Mouse (Mus musculus) liver, embryonic 14.5 days (tissue): ENCODE measurements at regions not wholly inside any gene's neighbourhood (a gene's known extent, or its start where the extent isn't known, plus 50 kb on each side); places are given as distances from the start of the nearest gene placed in this dataset.

Source experiments
- ATAC-seq: fragments of 200-750 bp; cut with Nextera tagmentation; 2 replicates; pipeline ENCODE4 v1.8.0; 2017; ENCODE audit warnings: moderate number of reproducible peaks, mild to moderate bottlenecking, moderate library complexity; ENCODE audit not compliant: insufficient read depth
- DNase-seq, 3 experiments: peaks; one replicate each; pipeline ENCODE4 v3.0.0-alpha.2; 2012 to 2013; ENCODE audit warnings: low read depth in 3 of 3, low spot score in 3 of 3
- H3K27ac ChIP-seq: fragments of 300-500 bp; sonication (generic); 2 replicates; pipeline ENCODE4 v1.5.1; 2014; ENCODE audit warnings: moderate library complexity, mild to moderate bottlenecking, control low read depth, inconsistent platforms
- H3K27me3 ChIP-seq: fragments of 300-500 bp; sonication (generic); 2 replicates; pipeline ENCODE4 v1.6.1; 2014; ENCODE audit warnings: mild to moderate bottlenecking, low read length, moderate library complexity; ENCODE audit not compliant: control insufficient read depth, insufficient read depth
- H3K36me3 ChIP-seq: fragments of 300-500 bp; sonication (generic); replicated peaks from 2 replicates; pipeline ENCODE4 v1.6.1; 2014; ENCODE audit warnings: low read depth; ENCODE audit not compliant: control insufficient read depth, insufficient read depth
- H3K4me1 ChIP-seq, 2 experiments: fragments of 200-500 bp in 1 of 2; fragments of 300-500 bp in 1 of 2; sonication (generic) in 1 of 2; replicated peaks; 2 replicates each; pipeline ENCODE4 v1.6.1; 2012 to 2014; ENCODE audit warnings: antibody characterized with exemption in 1 of 2, inconsistent platforms in 1 of 2, low read length in 1 of 2; ENCODE audit not compliant: control insufficient read depth in 2 of 2, insufficient read depth in 2 of 2
- H3K4me2 ChIP-seq: fragments of 300-500 bp; sonication (generic); 2 replicates; pipeline ENCODE4 v1.6.1; 2014; ENCODE audit warnings: low read depth, mild to moderate bottlenecking, control low read depth, moderate library complexity
- H3K4me3 ChIP-seq, 2 experiments: fragments of 200-500 bp in 1 of 2; fragments of 300-500 bp in 1 of 2; sonication (generic) in 1 of 2; 2 replicates each; pipeline ENCODE4 v1.5.1; 2012 to 2014; ENCODE audit warnings: low read depth in 2 of 2, low read length in 2 of 2, mild to moderate bottlenecking in 2 of 2, control low read depth in 1 of 2, inconsistent platforms in 1 of 2, moderate library complexity in 1 of 2; ENCODE audit not compliant: insufficient read depth in 1 of 2
- H3K9ac ChIP-seq: fragments of 300-500 bp; sonication (generic); replicated peaks from 2 replicates; pipeline ENCODE4 v1.6.1; 2014; ENCODE audit warnings: mild to moderate bottlenecking, control low read depth, moderate library complexity
- H3K9me3 ChIP-seq: fragments of 300-500 bp; sonication (generic); 2 replicates; pipeline ENCODE4 v1.6.1; 2016; ENCODE audit warnings: low read length, mixed read lengths; ENCODE audit not compliant: control insufficient read depth
- CTCF ChIP-seq: IDR thresholded peaks from 2 replicates; pipeline ENCODE4 v1.5.1; 2016; ENCODE audit warnings: antibody characterized with exemption, low read depth, control low read depth
- EP300 ChIP-seq: IDR thresholded peaks from 2 replicates; pipeline ENCODE4 v1.6.1; 2016; ENCODE audit warnings: antibody characterized with exemption, low read depth
- WGBS: fragments of 180-500 bp; shearing (Covaris S2); extraction: QIAGEN DNeasy Blood & Tissue Kit; methylation state at CpG from one replicate; pipeline ENCODE4 v1.1.7; 2014; ENCODE audit not compliant: insufficient replicate concordance; 5-methylcytosine and 5-hydroxymethylcytosine counted together

DNA sequence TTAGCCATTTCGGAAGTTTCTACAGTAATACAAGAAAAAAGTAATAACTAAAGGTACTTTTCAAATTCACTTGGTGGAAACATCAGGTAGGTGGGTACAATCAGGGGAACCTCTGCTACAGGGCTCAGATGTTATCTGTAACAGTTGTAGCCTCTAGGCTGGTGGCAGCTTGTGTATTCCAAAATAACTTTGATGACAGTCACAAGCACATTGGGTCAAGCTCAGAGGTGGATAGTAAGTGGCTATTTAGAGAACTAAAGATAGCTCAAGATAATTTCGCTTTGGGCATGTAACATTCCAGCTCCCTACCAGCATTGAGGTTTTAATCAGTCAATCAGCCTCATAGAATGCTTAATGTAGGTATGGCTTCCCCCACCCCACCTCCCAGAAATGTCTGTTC, 121.7 kb upstream of the Adra1d start:
- TF ChIP-seq EP300 (no peak), CTCF (no peak)
- H3K27me3 ChIP-seq = no peaks in the 10 kb centered on the region
- ATAC-seq = no peak
- H3K27ac ChIP-seq = no peak overlapping the region
- no peaks in the 10 kb centered on the region for H3K9me3 ChIP-seq
- no peaks in the 10 kb centered on the region for H3K4me1 ChIP-seq
- no peak overlapping the region for H3K4me2 ChIP-seq
- WGBS = 54% methylated on average over 2 of the region's 2 CpGs
- DNase-seq = no peak
- H3K36me3 ChIP-seq = no peaks in the 10 kb centered on the region
- H3K4me3 ChIP-seq = no peak overlapping the region
- H3K9ac ChIP-seq = no peak overlapping the region

DNA sequence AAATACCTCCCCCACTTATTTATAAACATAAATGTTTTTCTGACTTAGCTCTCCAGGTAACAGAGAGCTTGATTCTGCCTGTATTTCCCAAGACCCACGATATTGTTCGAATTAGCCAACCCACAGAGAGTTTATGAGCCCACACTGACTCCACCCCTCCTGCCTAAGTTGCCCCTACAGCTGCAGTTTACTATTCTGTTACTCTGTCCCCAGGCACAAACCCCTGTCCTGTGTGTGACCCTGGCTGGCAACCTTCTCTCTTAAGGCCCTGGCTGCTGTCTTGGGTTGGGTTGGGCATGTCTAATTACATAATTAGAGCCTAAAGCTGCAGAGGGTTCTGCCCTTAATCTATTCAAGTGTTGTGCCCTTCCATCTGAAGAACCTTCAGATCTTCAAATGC, 116.4 kb upstream of the Adra1d start:
- H3K4me1 ChIP-seq = no peaks in the 10 kb centered on the region
- H3K27ac ChIP-seq = no peak overlapping the region
- ATAC-seq (no peak), DNase-seq (no peak)
- H3K9me3 ChIP-seq = no peaks in the 10 kb centered on the region
- no peak overlapping the region for H3K4me2 ChIP-seq
- 56% methylated on average over 2 of the region's 2 CpGs for WGBS
- no peak overlapping the region for H3K9ac ChIP-seq
- H3K4me3 ChIP-seq = no peak overlapping the region
- TF ChIP-seq CTCF (no peak), EP300 (no peak)
- H3K27me3 ChIP-seq = no peaks in the 10 kb centered on the region
- no peaks in the 10 kb centered on the region for H3K36me3 ChIP-seq

DNA sequence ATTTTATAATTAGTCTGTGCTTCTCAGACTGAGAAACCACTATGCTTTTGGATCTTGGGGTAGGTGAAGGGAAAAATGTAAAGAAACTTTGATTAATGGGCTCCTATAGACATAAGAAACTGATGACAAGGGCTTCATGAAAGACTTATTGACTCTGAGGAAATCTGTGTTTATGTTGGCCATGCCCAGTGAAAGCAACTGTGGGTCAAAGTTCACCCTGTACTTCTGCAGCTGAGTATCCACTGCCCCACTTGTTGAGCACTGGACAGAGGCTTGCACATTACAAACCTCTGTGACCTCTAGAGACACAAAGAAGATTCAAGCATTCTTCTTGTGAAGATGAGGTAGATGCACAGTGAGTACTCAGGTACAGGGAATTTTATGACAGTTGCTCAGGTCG, 114.7 kb upstream of the Adra1d start:
- no peak for ATAC-seq
- Histone ChIP-seq H3K9ac (no peak overlapping the region), H3K27ac (no peak overlapping the region), H3K27me3 (no peaks in the 10 kb centered on the region), H3K4me3 (no peak overlapping the region), H3K4me1 (no peaks in the 10 kb centered on the region), H3K9me3 (no peaks in the 10 kb centered on the region), H3K4me2 (no peak overlapping the region), H3K36me3 (no peaks in the 10 kb centered on the region)
- no peak for TF ChIP-seq EP300
- no peak for TF ChIP-seq CTCF
- 62% methylated on average over 1 of the region's 1 CpGs for WGBS
- no peak for DNase-seq

DNA sequence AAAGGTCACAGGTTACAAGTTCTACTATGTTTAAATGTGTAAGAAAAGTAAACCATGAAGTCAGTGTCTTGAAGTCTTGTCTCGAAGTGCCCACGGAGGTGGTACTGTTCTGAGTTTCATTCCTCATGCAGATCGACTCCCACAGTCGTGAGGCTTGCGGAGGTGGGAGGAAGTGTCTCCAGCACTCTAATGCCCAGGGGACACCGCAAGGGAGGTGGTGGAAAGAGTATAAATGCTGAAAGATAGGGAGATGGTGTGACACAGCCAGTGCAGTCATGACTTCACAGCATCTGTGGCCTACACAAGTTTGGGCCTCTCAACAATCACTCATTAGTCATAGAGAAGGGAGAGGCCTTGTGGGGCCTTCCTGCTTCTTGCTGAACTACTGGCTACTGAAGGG, 112.8 kb upstream of the Adra1d start:
- Histone ChIP-seq H3K27me3 (no peaks in the 10 kb centered on the region), H3K4me2 (no peak overlapping the region), H3K27ac (no peak overlapping the region), H3K9ac (no peak overlapping the region), H3K36me3 (no peaks in the 10 kb centered on the region), H3K4me1 (no peaks in the 10 kb centered on the region), H3K4me3 (no peak overlapping the region), H3K9me3 (no peaks in the 10 kb centered on the region)
- WGBS = 65% methylated on average over 6 of the region's 6 CpGs
- no peak for DNase-seq
- TF ChIP-seq CTCF (no peak), EP300 (no peak)
- ATAC-seq = no peak

DNA sequence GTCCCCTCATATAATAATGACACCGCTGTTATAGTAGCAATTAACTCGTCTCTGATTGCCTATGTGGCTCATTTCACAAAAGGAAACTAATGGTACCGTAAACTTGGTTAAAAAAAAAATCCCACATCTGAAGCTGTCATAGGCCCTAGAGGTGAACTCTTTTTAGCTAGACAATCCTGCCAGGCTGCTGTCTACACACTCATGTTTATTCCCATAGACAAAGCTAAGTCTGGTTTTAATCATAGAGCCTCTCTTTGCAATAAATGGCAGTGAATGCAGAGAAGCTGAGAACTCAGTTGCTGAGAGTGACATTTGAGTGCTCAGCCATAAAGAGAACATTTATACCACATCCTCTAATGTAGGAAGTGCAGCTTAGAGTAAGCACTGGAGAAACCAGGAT, 111.3 kb upstream of the Adra1d start:
- Histone ChIP-seq H3K9me3 (no peaks in the 10 kb centered on the region), H3K27me3 (no peaks in the 10 kb centered on the region), H3K36me3 (no peaks in the 10 kb centered on the region), H3K4me1 (no peaks in the 10 kb centered on the region), H3K4me2 (no peak overlapping the region), H3K4me3 (no peak overlapping the region), H3K27ac (no peak overlapping the region), H3K9ac (no peak overlapping the region)
- WGBS = 57% methylated on average over 3 of the region's 3 CpGs
- no peak for DNase-seq
- ATAC-seq = no peak
- no peak for TF ChIP-seq EP300
- no peak for TF ChIP-seq CTCF

DNA sequence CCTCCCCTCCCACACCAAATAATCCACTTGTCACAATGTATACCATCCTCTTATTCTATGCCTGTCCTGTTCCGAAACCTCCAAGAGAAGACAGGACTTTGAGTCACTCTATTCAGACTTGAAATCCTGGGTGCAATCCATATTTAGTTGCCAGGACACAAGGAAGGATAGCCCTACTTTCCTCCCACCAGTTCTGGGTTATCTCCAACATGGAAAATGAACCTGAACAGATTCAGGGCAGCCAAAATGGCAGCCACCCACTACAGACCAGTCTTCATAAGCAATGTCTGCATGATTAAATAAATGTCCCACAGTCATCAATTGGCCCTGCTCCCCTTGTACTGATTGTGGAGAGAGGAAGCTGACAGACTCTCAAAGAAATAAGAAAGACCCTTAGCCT, 110.6 kb upstream of the Adra1d start:
- DNase-seq (no peak), ATAC-seq (no peak)
- no peaks in the 10 kb centered on the region for H3K27me3 ChIP-seq
- WGBS = 82% methylated on average over 1 of the region's 1 CpGs
- no peaks in the 10 kb centered on the region for H3K9me3 ChIP-seq
- H3K4me1 ChIP-seq = no peaks in the 10 kb centered on the region
- no peak overlapping the region for H3K9ac ChIP-seq
- H3K36me3 ChIP-seq = no peaks in the 10 kb centered on the region
- TF ChIP-seq CTCF = no peak
- no peak for TF ChIP-seq EP300
- no peak overlapping the region for H3K27ac ChIP-seq
- no peak overlapping the region for H3K4me3 ChIP-seq
- no peak overlapping the region for H3K4me2 ChIP-seq
